Mouse (Mus musculus) MEL (cell line): ENCODE results near the gene Slc2a13. TPM values are rescaled to one million over a fixed set of nuclear protein-coding genes. Genes with fewer than 3 reads are reported as not detected.

ENCODE experiments used
- DNase-seq: peaks from one replicate; pipeline ENCODE4 v3.0.0; 2011; ENCODE audit warnings: low read depth, low spot score
- H3K27ac ChIP-seq: 2 replicates; pipeline ENCODE4 v1.5.1; 2012; ENCODE audit warnings: low read depth, mild to moderate bottlenecking, control low read depth, low read length, moderate library complexity; ENCODE audit not compliant: control insufficient read depth
- H3K27me3 ChIP-seq, 2 experiments: fragments of 150-350 bp in 1 of 2; sonication (generic) in 1 of 2; 2 replicates each; pipeline ENCODE4 v1.6.1; 2012; ENCODE audit warnings: low read length in 2 of 2, mild to moderate bottlenecking in 2 of 2, improper control_type of control experiment in 1 of 2, moderate library complexity in 1 of 2; ENCODE audit not compliant: insufficient read depth in 2 of 2, control insufficient read depth in 1 of 2
- H3K36me3 ChIP-seq, 2 experiments: 2 replicates each; pipeline ENCODE4 v1.6.1; 2012 to 2014; ENCODE audit warnings: low read length in 2 of 2, improper control_type of control experiment in 1 of 2, inconsistent platforms in 1 of 2, mild to moderate bottlenecking in 1 of 2; ENCODE audit not compliant: insufficient read depth in 2 of 2, control insufficient read depth in 1 of 2
- H3K4me1 ChIP-seq, 2 experiments: fragments of 150-350 bp in 1 of 2; sonication (generic) in 1 of 2; 2 replicates each; pipeline ENCODE4 v1.6.1; 2012; ENCODE audit warnings: low read length in 2 of 2, improper control_type of control experiment in 1 of 2, mild to moderate bottlenecking in 1 of 2; ENCODE audit not compliant: insufficient read depth in 2 of 2, control insufficient read depth in 1 of 2
- H3K4me3 ChIP-seq, 2 experiments: fragments of 150-350 bp in 1 of 2; sonication (generic) in 1 of 2; 2 replicates each; pipeline ENCODE4 v1.5.1; 2012; ENCODE audit warnings: low read depth in 2 of 2, low read length in 2 of 2, mild to moderate bottlenecking in 2 of 2, moderate library complexity in 2 of 2, control low read depth in 1 of 2, improper control_type of control experiment in 1 of 2; ENCODE audit not compliant: control insufficient read depth in 1 of 2, insufficient read depth in 1 of 2
- H3K79me2 ChIP-seq: 2 replicates; pipeline ENCODE4 v1.6.1; 2012; ENCODE audit warnings: mild to moderate bottlenecking, low read length, moderate library complexity; ENCODE audit not compliant: control insufficient read depth, poor library complexity, insufficient read depth
- H3K9ac ChIP-seq: 2 replicates; pipeline ENCODE4 v1.6.1; 2012; ENCODE audit warnings: low read depth, mild to moderate bottlenecking, control low read depth, low read length, moderate library complexity; ENCODE audit not compliant: control insufficient read depth, poor library complexity, severe bottlenecking
- H3K9me3 ChIP-seq: fragments of 150-350 bp; sonication (generic); replicated peaks from 2 replicates; pipeline ENCODE4 v1.6.1; 2012; ENCODE audit warnings: mild to moderate bottlenecking, low read length, improper control_type of control experiment, moderate library complexity; ENCODE audit not compliant: insufficient read depth
- CHD1 ChIP-seq: IDR thresholded peaks from 2 replicates; pipeline ENCODE4 v1.6.1; 2012; ENCODE audit warnings: low read depth, mild to moderate bottlenecking, inconsistent platforms, low read length, improper control_type of control experiment
- CHD2 ChIP-seq: IDR thresholded peaks from 2 replicates; pipeline ENCODE4 v1.6.1; 2011; ENCODE audit warnings: low read length, improper control_type of control experiment
- CTCF ChIP-seq, 3 experiments: IDR thresholded peaks in 2 of 3; conservative IDR thresholded peaks in 1 of 3; 2 replicates each; pipeline ENCODE4 v1.5.1; 2011 to 2012; ENCODE audit warnings: low read length in 3 of 3, low read depth in 2 of 3, mild to moderate bottlenecking in 2 of 3, improper control_type of control experiment in 1 of 3, inconsistent platforms in 1 of 3, mixed read lengths in 1 of 3, moderate library complexity in 1 of 3; ENCODE audit not compliant: control insufficient read depth in 1 of 3, insufficient read depth in 1 of 3, poor library complexity in 1 of 3, severe bottlenecking in 1 of 3
- ELF1 ChIP-seq: IDR thresholded peaks from 2 replicates; pipeline ENCODE4 v1.6.1; 2014; ENCODE audit warnings: low read depth, mild to moderate bottlenecking, inconsistent platforms, low read length, improper control_type of control experiment, moderate library complexity
- ETS1 ChIP-seq: IDR thresholded peaks from 2 replicates; pipeline ENCODE4 v1.6.1; 2012; ENCODE audit warnings: low read depth, mild to moderate bottlenecking, inconsistent platforms, low read length, improper control_type of control experiment, moderate library complexity
- GABPA ChIP-seq: IDR thresholded peaks from 2 replicates; pipeline ENCODE4 v1.6.1; 2012; ENCODE audit warnings: low read depth, mild to moderate bottlenecking, inconsistent platforms, low read length, improper control_type of control experiment, moderate library complexity
- HCFC1 ChIP-seq: IDR thresholded peaks from 2 replicates; pipeline ENCODE4 v1.6.1; 2012; ENCODE audit warnings: low read depth, mild to moderate bottlenecking, inconsistent platforms, low read length, improper control_type of control experiment, moderate library complexity
- KAT2A ChIP-seq: conservative IDR thresholded peaks from 2 replicates; pipeline ENCODE4 v1.6.1; 2012; ENCODE audit warnings: low read depth, low read length, improper control_type of control experiment, inconsistent platforms
- MEF2A ChIP-seq: IDR thresholded peaks from 2 replicates; pipeline ENCODE4 v1.6.1; 2014; ENCODE audit warnings: low read depth, mild to moderate bottlenecking, inconsistent platforms, low read length, improper control_type of control experiment; ENCODE audit not compliant: poor library complexity, insufficient replicate concordance, severe bottlenecking; ENCODE audit errors: extremely low read depth
- NRF1 ChIP-seq: IDR thresholded peaks from 2 replicates; pipeline ENCODE4 v1.6.1; 2014; ENCODE audit warnings: low read depth, mild to moderate bottlenecking, inconsistent platforms, low read length, improper control_type of control experiment, moderate library complexity; ENCODE audit not compliant: poor library complexity, insufficient read depth, severe bottlenecking
- POLR2AphosphoS2 ChIP-seq: IDR thresholded peaks from 2 replicates; pipeline ENCODE4 v1.6.1; 2011; ENCODE audit warnings: low read length, improper control_type of control experiment
- POLR2AphosphoS5 ChIP-seq: IDR thresholded peaks from 2 replicates; pipeline ENCODE4 v1.6.1; 2012; ENCODE audit warnings: low read depth, borderline replicate concordance, mild to moderate bottlenecking, inconsistent platforms, low read length, moderate library complexity, mixed read lengths
- RAD21 ChIP-seq: IDR thresholded peaks from 2 replicates; pipeline ENCODE4 v1.6.1; 2011; ENCODE audit warnings: mild to moderate bottlenecking, low read depth, low read length, improper control_type of control experiment
- SIN3A ChIP-seq: IDR thresholded peaks from 2 replicates; pipeline ENCODE4 v1.6.1; 2012; ENCODE audit warnings: low read length, improper control_type of control experiment, inconsistent platforms
- TAL1 ChIP-seq: IDR thresholded peaks from 2 replicates; pipeline ENCODE4 v1.6.1; 2012; ENCODE audit warnings: mild to moderate bottlenecking, inconsistent platforms, low read length, moderate library complexity, mixed read lengths
- polyA plus RNA-seq, 2 experiments: library from polyadenylated mRNA; stranded (reverse) in 1 of 2; unstranded in 1 of 2; fragments of >175 nt in 1 of 2; fragments of >200 nt in 1 of 2; gene quantifications; 2 replicates each; pipeline versions ENCODE4 v1.2.1 to v1.2.4; 2012; ENCODE audit warnings: low replicate concordance in 2 of 2, low read depth in 1 of 2; ENCODE audit not compliant: insufficient read length in 2 of 2, insufficient read depth in 1 of 2, missing spikeins in 1 of 2
- total RNA-seq: library from RNA; depleted of rRNA; stranded (reverse); fragments of 300-350 nt; gene quantifications from 2 replicates; pipeline ENCODE4 v1.2.3, GENCODE M21; 2012

Gene Slc2a13
- total and polyA plus RNA-seq, 3 experiments = not detected

- no peak for TF ChIP-seq CTCF (IDR thresholded peaks at IDR 0.05 in 2 of 3, conservative IDR thresholded peaks at IDR 0.05 in 1 of 3; ENCODE audit: control insufficient read depth in 1 of 3, insufficient read depth in 1 of 3, low read depth in 2 of 3, low read length in 3 of 3, poor library complexity in 1 of 3, severe bottlenecking in 1 of 3)
These were observed 129.6 kb downstream of the Slc2a13 start for GRCm38 (mm10) chr15:91443449-91443848.

GRCm38 (mm10) chr15:91439883-91440282, 133.2 kb downstream of the Slc2a13 start:
- Histone ChIP-seq H3K9me3 (no peaks in the 10 kb centered on the region), H3K27me3 (no peaks in the 10 kb centered on the region), H3K4me3 (no peak overlapping the region), H3K4me1 (no peaks in the 10 kb centered on the region), H3K27ac (no peak overlapping the region), H3K36me3 (no peaks in the 10 kb centered on the region), H3K79me2 (no peaks in the 10 kb centered on the region), H3K9ac (no peak overlapping the region)
- DNase-seq = no peak
- TF ChIP-seq NRF1 = no peak
- TF ChIP-seq POLR2AphosphoS5 = no peak
- TF ChIP-seq SIN3A = no peak
- TF ChIP-seq TAL1 = no peak
- TF ChIP-seq CHD1 = no peak
- TF ChIP-seq GABPA = no peak
- TF ChIP-seq RAD21 = no peak
- TF ChIP-seq CHD2 = no peak
- TF ChIP-seq KAT2A = no peak
- no peak for TF ChIP-seq ELF1
- no peak for TF ChIP-seq MEF2A

More at GRCm38 (mm10) chr15:91443449-91443848, 129.6 kb downstream of the Slc2a13 start:
- H3K9me3 ChIP-seq = no peaks in the 10 kb centered on the region
- H3K79me2 ChIP-seq = no peaks in the 10 kb centered on the region
- H3K4me1 ChIP-seq = no peaks in the 10 kb centered on the region
- H3K36me3 ChIP-seq = no peaks in the 10 kb centered on the region
- no peaks in the 10 kb centered on the region for H3K27me3 ChIP-seq
- no peak for DNase-seq
- no peak overlapping the region for H3K4me3 ChIP-seq
- H3K27ac ChIP-seq = no peak overlapping the region
- H3K9ac ChIP-seq = no peak overlapping the region

GRCm38 (mm10) chr15:91425426-91425825, 147.6 kb downstream of the Slc2a13 start:
- Histone ChIP-seq H3K9me3 (no peaks in the 10 kb centered on the region), H3K36me3 (no peaks in the 10 kb centered on the region), H3K79me2 (no peaks in the 10 kb centered on the region), H3K9ac (no peak overlapping the region), H3K4me3 (no peak overlapping the region), H3K4me1 (no peaks in the 10 kb centered on the region), H3K27me3 (no peaks in the 10 kb centered on the region), H3K27ac (no peak overlapping the region)
- TF ChIP-seq RAD21 (no peak), POLR2AphosphoS2 (no peak), HCFC1 (no peak), ETS1 (no peak)
- no peak for DNase-seq
